8 mouse cellular contexts compared by ENCODE assay signal in the genomic region with DNA sequence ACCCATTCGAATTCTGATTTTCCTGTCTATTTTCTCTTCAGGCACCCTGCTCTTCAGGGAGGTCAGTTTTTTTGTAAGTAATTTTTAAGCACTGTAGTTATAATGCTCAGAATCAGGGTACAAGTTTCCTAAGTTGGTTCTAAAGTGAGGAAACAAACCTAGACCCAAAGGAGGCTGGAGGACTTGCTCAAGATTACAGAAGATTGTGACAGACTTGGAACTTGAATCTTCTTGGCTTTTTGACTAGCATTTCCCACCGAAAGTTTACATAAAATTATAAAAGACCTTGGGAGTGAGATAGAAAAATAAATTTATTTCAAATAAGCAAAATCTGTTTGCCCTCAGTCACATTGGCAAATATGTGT. TPM values are rescaled to one million over a fixed set of nuclear protein-coding genes. Genes with fewer than 3 reads are reported as not detected.
DNase-seq lines count a peak whose midpoint lies in the region; ATAC-seq lines count a peak whose summit lies in the region.

No protein-coding gene starts in this region.

- ATAC-seq in heart, embryonic 14.5 days (ENCODE audit: insufficient number of reproducible peaks, insufficient read depth, low FRiP score, low read depth) = no peak
- no peak for ATAC-seq in intestine, embryonic 15.5 days
- no peak for ATAC-seq in midbrain, embryonic 13.5 days

- H3K4me3 ChIP-seq in heart, embryonic 14.5 days (ENCODE audit: control insufficient read depth in 1 of 2, insufficient read depth in 1 of 2, low read depth in 1 of 2, low read length in 2 of 2) = peak overlapping the region; percentile 75 to 89
- peak overlapping the region; percentile 99 for H3K4me3 ChIP-seq in brown adipose tissue, adult 24 weeks (ENCODE audit: insufficient read depth, low read depth, low read length)
- peak overlapping the region; percentile 85 for H3K4me3 ChIP-seq in intestine, embryonic 15.5 days (replicated peaks)
- H3K4me3 ChIP-seq in midbrain, embryonic 13.5 days (replicated peaks) = peak overlapping the region; percentile 72

- WGBS in heart, embryonic 14.5 days = 22% methylated on average over 2 of the region's 2 CpGs
- WGBS in intestine, embryonic 15.5 days = 23% methylated on average over 2 of the region's 2 CpGs
- WGBS in midbrain, embryonic 13.5 days = 46% methylated on average over 2 of the region's 2 CpGs

- H3K27ac ChIP-seq in heart, embryonic 14.5 days (replicated peaks in 1 of 2; ENCODE audit: control insufficient read depth in 1 of 2, insufficient read depth in 1 of 2, low read depth in 2 of 2, low read length in 2 of 2) = peak overlapping the region in 1 of 2 experiments; percentile 77; a peak in 1 of 4 replicates
- peak overlapping the region; percentile 83 for H3K27ac ChIP-seq in brown adipose tissue, adult 24 weeks (replicated peaks; ENCODE audit: low read depth, low read length)
- no peak overlapping the region for H3K27ac ChIP-seq in intestine, embryonic 15.5 days
- no peak overlapping the region for H3K27ac ChIP-seq in midbrain, embryonic 13.5 days

- no peak for DNase-seq in heart, adult 18-20 months
- DNase-seq in MN1 (ENCODE audit: low spot score) = no peak
- DNase-seq in left cerebral cortex, adult 8-10 months (ENCODE audit: low spot score in 2 of 2) = no peak
- DNase-seq in cerebellum, postnatal 4 days (ENCODE audit: low spot score in 2 of 2) = no peak

- peak overlapping the region; percentile 89 for H3K9ac ChIP-seq in heart, embryonic 14.5 days (ENCODE audit: low read length)
- H3K9ac ChIP-seq in intestine, embryonic 15.5 days = peak overlapping the region; percentile 69
- H3K9ac ChIP-seq in midbrain, embryonic 13.5 days (replicated peaks) = peak overlapping the region; percentile 84

- H3K36me3 ChIP-seq in heart, embryonic 14.5 days (ENCODE audit: control insufficient read depth, insufficient read depth, low read length) = peaks cover 4% of the 10 kb centered on the region
- no peaks in the 10 kb centered on the region for H3K36me3 ChIP-seq in intestine, embryonic 15.5 days
- H3K36me3 ChIP-seq in midbrain, embryonic 13.5 days = peaks cover 2% of the 10 kb centered on the region; the same call in 1 of the 2 replicates

- no peaks in the 10 kb centered on the region for H3K27me3 ChIP-seq in heart, embryonic 14.5 days (ENCODE audit: control insufficient read depth, insufficient read depth, low read length)
- H3K27me3 ChIP-seq in intestine, embryonic 15.5 days (replicated peaks) = no peaks in the 10 kb centered on the region
- no peaks in the 10 kb centered on the region for H3K27me3 ChIP-seq in midbrain, embryonic 13.5 days

- H3K9me3 ChIP-seq in heart, embryonic 14.5 days (ENCODE audit: control insufficient read depth, low read length) = no peaks in the 10 kb centered on the region
- no peaks in the 10 kb centered on the region for H3K9me3 ChIP-seq in intestine, embryonic 15.5 days
- no peaks in the 10 kb centered on the region for H3K9me3 ChIP-seq in midbrain, embryonic 13.5 days

- peak overlapping the region; percentile 68 for H3K4me2 ChIP-seq in heart, embryonic 14.5 days (ENCODE audit: low read length)
- H3K4me2 ChIP-seq in intestine, embryonic 15.5 days (replicated peaks) = peak overlapping the region; percentile 56
- H3K4me2 ChIP-seq in midbrain, embryonic 13.5 days (replicated peaks) = peak overlapping the region; percentile 71

- H3K4me1 ChIP-seq in heart, embryonic 14.5 days (ENCODE audit: control insufficient read depth in 2 of 2, insufficient read depth in 2 of 2, low read length in 2 of 2) = peaks cover 6 to 13% of the 10 kb centered on the region in 2 experiments
- H3K4me1 ChIP-seq in brown adipose tissue, adult 24 weeks (ENCODE audit: control insufficient read depth, insufficient read depth, insufficient read length, low read length) = no peaks in the 10 kb centered on the region; the same call in 1 of the 2 replicates
- H3K4me1 ChIP-seq in intestine, embryonic 15.5 days (replicated peaks) = 0 out of 2 replicates have a peak, but pooled peaks cover 3% of the 10 kb centered on the region
- H3K4me1 ChIP-seq in midbrain, embryonic 13.5 days (replicated peaks) = peaks cover 30% of the 10 kb centered on the region

RNA-seq across cellular contexts. Expression of a gene that starts 0.9 kb away (rescaled TPM):
- 27.5 and 30.1 TPM in 2 replicates for polyA plus RNA-seq in heart, embryonic 14.5 days (2014; fragmentation: Nextera tagmentation; extraction: Ambion mirVana)
- 10 to 100 TPM; 12.3 to 13.1 TPM for total RNA-seq in heart, adult 18-20 months (2021)
- 95.4 and 98.7 TPM in 2 replicates for polyA plus RNA-seq in brown adipose tissue, adult 24 weeks (2012; ENCODE audit: insufficient read depth, insufficient read length, missing spikeins)
- 60.4 and 64.6 TPM in 2 replicates for polyA plus RNA-seq in intestine, embryonic 15.5 days (2015; fragmentation: Nextera tagmentation; extraction: Ambion mirVana)
- polyA plus RNA-seq in midbrain, embryonic 13.5 days (2015; fragmentation: Nextera tagmentation; extraction: Ambion mirVana) = 36.2 and 41.0 TPM in 2 replicates
- 10 to 100 TPM; 30.0 to 36.2 (median 34.8) TPM for total RNA-seq in left cerebral cortex, adult 8-10 months (2022)
